Mouse (Mus musculus) midbrain, embryonic 12.5 days (tissue): ENCODE measurements around the gene Oaz2. TPM values are rescaled to one million over a fixed set of nuclear protein-coding genes. Genes with fewer than 3 reads are reported as not detected.

Source experiments
- ATAC-seq: fragments of 200-750 bp; cut with Nextera tagmentation; 2 replicates; pipeline ENCODE4 v1.8.0; 2017; ENCODE audit warnings: low read depth, moderate TSS enrichment, moderate library complexity; ENCODE audit not compliant: low FRiP score
- H3K27ac ChIP-seq: fragments of 300-500 bp; sonication (generic); replicated peaks from 2 replicates; pipeline ENCODE4 v1.5.1; 2016; ENCODE audit warnings: mild to moderate bottlenecking
- H3K27me3 ChIP-seq: fragments of 300-500 bp; sonication (generic); 2 replicates; pipeline ENCODE4 v1.6.1; 2016; ENCODE audit warnings: mild to moderate bottlenecking
- H3K36me3 ChIP-seq: fragments of 300-500 bp; sonication (generic); 2 replicates; pipeline ENCODE4 v1.6.1; 2016
- H3K4me1 ChIP-seq: fragments of 300-500 bp; sonication (generic); 2 replicates; pipeline ENCODE4 v1.6.1; 2016
- H3K4me2 ChIP-seq: fragments of 300-500 bp; sonication (generic); replicated peaks from 2 replicates; pipeline ENCODE4 v1.6.1; 2016; ENCODE audit warnings: mild to moderate bottlenecking, moderate library complexity
- H3K4me3 ChIP-seq: fragments of 300-500 bp; sonication (generic); 2 replicates; pipeline ENCODE4 v1.5.1; 2016; ENCODE audit warnings: mild to moderate bottlenecking
- H3K9ac ChIP-seq: fragments of 300-500 bp; sonication (generic); replicated peaks from 2 replicates; pipeline ENCODE4 v1.6.1; 2016; ENCODE audit warnings: mild to moderate bottlenecking, moderate library complexity
- H3K9me3 ChIP-seq: fragments of 300-500 bp; sonication (generic); 2 replicates; pipeline ENCODE4 v1.6.1; 2016; ENCODE audit warnings: mild to moderate bottlenecking
- WGBS: fragments of 180-500 bp; shearing (Covaris S2); methylation state at CpG from one replicate; pipeline ENCODE4 v1.1.7; 2016; 5-methylcytosine and 5-hydroxymethylcytosine counted together
- polyA plus RNA-seq: library from polyadenylated mRNA; unstranded; fragments of >200 nt; fragmentation: Nextera tagmentation; extraction: Ambion mirVana; gene quantifications from 2 replicates; pipeline ENCODE4 v1.2.1, GENCODE M21; 2016

Oaz2 gene
- polyA plus RNA-seq, 1 experiment from 2014 or later: 262 TPM

- Histone ChIP-seq H3K4me3 (no peak overlapping the region), H3K9ac (no peak overlapping the region), H3K9me3 (no peaks in the 10 kb centered on the region), H3K4me2 (no peak overlapping the region), H3K4me1 (no peaks in the 10 kb centered on the region), H3K36me3 (peaks cover 87% of the 10 kb centered on the region), H3K27ac (no peak overlapping the region), H3K27me3 (no peaks in the 10 kb centered on the region)
- 94% methylated on average over 6 of the region's 6 CpGs for WGBS
- ATAC-seq: no peak
These were observed 32.7 kb downstream of the Oaz2 start for GRCm38 (mm10) chr9:65700504-65700903.

- no peak overlapping the region for H3K4me2 ChIP-seq
- H3K4me3 ChIP-seq: no peak overlapping the region
- 96% methylated on average over 9 of the region's 9 CpGs for WGBS
- H3K4me1 ChIP-seq: no peaks in the 10 kb centered on the region
- H3K9ac ChIP-seq: no peak overlapping the region
- no peak for ATAC-seq
- H3K27ac ChIP-seq: no peak overlapping the region
- no peaks in the 10 kb centered on the region for H3K27me3 ChIP-seq
- H3K36me3 ChIP-seq: peaks cover 70% of the 10 kb centered on the region
- no peaks in the 10 kb centered on the region for H3K9me3 ChIP-seq
These were observed 34.5 kb downstream of the Oaz2 start for GRCm38 (mm10) chr9:65702286-65702685.

- WGBS: 82% methylated on average over 7 of the region's 7 CpGs
- peaks cover 61% of the 10 kb centered on the region for H3K36me3 ChIP-seq
These were observed 35.4 kb downstream of the Oaz2 start for GRCm38 (mm10) chr9:65703241-65703640.

GRCm38 (mm10) chr9:65703926-65704595 is 36.3 kb downstream of the Oaz2 start:
- Histone ChIP-seq H3K4me1 (no peaks in the 10 kb centered on the region), H3K9ac (no peak overlapping the region), H3K9me3 (no peaks in the 10 kb centered on the region), H3K27ac (no peak overlapping the region), H3K4me2 (no peak overlapping the region), H3K27me3 (no peaks in the 10 kb centered on the region), H3K4me3 (no peak overlapping the region), H3K36me3 (peaks cover 53% of the 10 kb centered on the region)
- no peak for ATAC-seq
- 91% methylated on average over 24 of the region's 24 CpGs for WGBS

More at GRCm38 (mm10) chr9:65703241-65703640, 35.4 kb downstream of the Oaz2 start:
- no peak overlapping the region for H3K4me3 ChIP-seq
- H3K9ac ChIP-seq: no peak overlapping the region
- no peak overlapping the region for H3K27ac ChIP-seq
- no peaks in the 10 kb centered on the region for H3K9me3 ChIP-seq
- ATAC-seq: no peak
- no peaks in the 10 kb centered on the region for H3K4me1 ChIP-seq
- no peaks in the 10 kb centered on the region for H3K27me3 ChIP-seq
- H3K4me2 ChIP-seq: no peak overlapping the region

GRCm38 (mm10) chr9:65718195-65718594 is 50.4 kb downstream of the Oaz2 start:
- Histone ChIP-seq H3K27me3 (no peaks in the 10 kb centered on the region), H3K27ac (no peak overlapping the region), H3K4me1 (peaks cover 15% of the 10 kb centered on the region), H3K4me2 (no peak overlapping the region), H3K36me3 (no peaks in the 10 kb centered on the region), H3K4me3 (no peak overlapping the region), H3K9ac (no peak overlapping the region), H3K9me3 (no peaks in the 10 kb centered on the region)
- WGBS: 92% methylated on average over 5 of the region's 5 CpGs
- no peak for ATAC-seq

GRCm38 (mm10) chr9:65721161-65721566 is 53.4 kb downstream of the Oaz2 start:
- no peak; the same call in 1 of the 2 replicates for ATAC-seq
- 62% methylated on average over 10 of the region's 10 CpGs for WGBS

GRCm38 (mm10) chr9:65724471-65725290 is 56.9 kb downstream of the Oaz2 start:
- Histone ChIP-seq H3K9ac (peak overlapping the region; percentile 28; the same call in 1 of the 2 replicates), H3K27me3 (no peaks in the 10 kb centered on the region), H3K4me1 (peaks cover 48% of the 10 kb centered on the region), H3K9me3 (no peaks in the 10 kb centered on the region), H3K4me3 (no peak overlapping the region), H3K36me3 (peaks cover 7% of the 10 kb centered on the region), H3K27ac (peak overlapping the region; percentile 73), H3K4me2 (peak overlapping the region; percentile 21; the same call in 1 of the 2 replicates)
- WGBS: 13% methylated on average over 8 of the region's 8 CpGs
- ATAC-seq: no peak

More at GRCm38 (mm10) chr9:65721161-65721566, 53.4 kb downstream of the Oaz2 start:
- Histone ChIP-seq H3K9ac (no peak overlapping the region), H3K4me2 (no peak overlapping the region), H3K4me3 (no peak overlapping the region), H3K27ac (no peak overlapping the region; the same call in 1 of the 2 replicates), H3K9me3 (no peaks in the 10 kb centered on the region), H3K4me1 (peaks cover 41% of the 10 kb centered on the region), H3K27me3 (no peaks in the 10 kb centered on the region), H3K36me3 (no peaks in the 10 kb centered on the region)

GRCm38 (mm10) chr9:65725291-65725622 is 57.5 kb downstream of the Oaz2 start:
- Histone ChIP-seq H3K9me3 (no peaks in the 10 kb centered on the region), H3K4me1 (peaks cover 49% of the 10 kb centered on the region), H3K27ac (peak overlapping the region; percentile 73), H3K4me3 (no peak overlapping the region), H3K4me2 (0 out of 2 replicates have a peak overlapping the region, but pooled peaks have one; percentile 21), H3K9ac (0 out of 2 replicates have a peak overlapping the region, but pooled peaks have one; percentile 24), H3K27me3 (no peaks in the 10 kb centered on the region), H3K36me3 (peaks cover 13% of the 10 kb centered on the region)
- 42% methylated on average over 4 of the region's 4 CpGs for WGBS
- no peak for ATAC-seq

- WGBS: 92% methylated on average over 3 of the region's 3 CpGs
These were observed 58.6 kb downstream of the Oaz2 start for GRCm38 (mm10) chr9:65726431-65726830.

GRCm38 (mm10) chr9:65727491-65727890 is 59.7 kb downstream of the Oaz2 start:
- 97% methylated on average over 4 of the region's 4 CpGs for WGBS
- Histone ChIP-seq H3K4me3 (no peak overlapping the region), H3K9ac (no peak overlapping the region), H3K27me3 (no peaks in the 10 kb centered on the region), H3K4me1 (peaks cover 34% of the 10 kb centered on the region), H3K27ac (no peak overlapping the region), H3K36me3 (peaks cover 20% of the 10 kb centered on the region), H3K4me2 (no peak overlapping the region), H3K9me3 (no peaks in the 10 kb centered on the region)
- no peak for ATAC-seq

More at GRCm38 (mm10) chr9:65726431-65726830, 58.6 kb downstream of the Oaz2 start:
- H3K27me3 ChIP-seq: no peaks in the 10 kb centered on the region
- no peak overlapping the region for H3K4me3 ChIP-seq
- H3K4me1 ChIP-seq: peaks cover 44% of the 10 kb centered on the region
- no peak overlapping the region for H3K9ac ChIP-seq
- no peak for ATAC-seq
- H3K27ac ChIP-seq: no peak overlapping the region
- H3K36me3 ChIP-seq: peaks cover 19% of the 10 kb centered on the region
- no peak overlapping the region for H3K4me2 ChIP-seq
- H3K9me3 ChIP-seq: no peaks in the 10 kb centered on the region

GRCm38 (mm10) chr9:65728588-65728987 is 60.8 kb downstream of the Oaz2 start:
- Histone ChIP-seq H3K4me3 (no peak overlapping the region), H3K27ac (no peak overlapping the region), H3K4me2 (no peak overlapping the region), H3K9ac (no peak overlapping the region), H3K4me1 (peaks cover 32% of the 10 kb centered on the region), H3K27me3 (no peaks in the 10 kb centered on the region), H3K9me3 (no peaks in the 10 kb centered on the region), H3K36me3 (peaks cover 23% of the 10 kb centered on the region)
- 96% methylated on average over 6 of the region's 6 CpGs for WGBS
- no peak for ATAC-seq

GRCm38 (mm10) chr9:65734931-65735330 is 67.1 kb downstream of the Oaz2 start:
- no peak overlapping the region for H3K4me2 ChIP-seq
- H3K4me1 ChIP-seq: no peaks in the 10 kb centered on the region
- H3K27ac ChIP-seq: no peak overlapping the region
- H3K9ac ChIP-seq: no peak overlapping the region
- no peak for ATAC-seq
- peaks cover 13% of the 10 kb centered on the region for H3K36me3 ChIP-seq
- H3K27me3 ChIP-seq: no peaks in the 10 kb centered on the region
- H3K9me3 ChIP-seq: no peaks in the 10 kb centered on the region
- WGBS: 91% methylated on average over 3 of the region's 3 CpGs
- no peak overlapping the region for H3K4me3 ChIP-seq
